Mouse (Mus musculus): Measurements from ENCODE around the gene Dlgap1. TPM values are rescaled to one million over a fixed set of nuclear protein-coding genes. Genes with fewer than 3 reads are reported as not detected.

Gene Dlgap1
- total RNA-seq, 2 experiments from 2014 or later, result not detected

- ATAC-seq (ENCODE audit: poor library complexity, severe bottlenecking), result no peak
Measured at GRCm38 (mm10) chr17:70707819-70708140, 738.9 kb downstream of the Dlgap1 start.

GRCm38 (mm10) chr17:70709545-70709944 lies 740.7 kb downstream of the Dlgap1 start:
- ATAC-seq (ENCODE audit: poor library complexity, severe bottlenecking), result no peak

- no peak for ATAC-seq (ENCODE audit: poor library complexity, severe bottlenecking)
Measured at GRCm38 (mm10) chr17:70713470-70713869, 744.6 kb downstream of the Dlgap1 start.

GRCm38 (mm10) chr17:70719684-70720324 lies 750.9 kb downstream of the Dlgap1 start:
- no peak for ATAC-seq (ENCODE audit: poor library complexity, severe bottlenecking)

- ATAC-seq (ENCODE audit: poor library complexity, severe bottlenecking), result peak; percentile 33; the same call in 1 of the 2 replicates
Measured at GRCm38 (mm10) chr17:70720766-70721165, 751.9 kb downstream of the Dlgap1 start.

- no peak for ATAC-seq (ENCODE audit: poor library complexity, severe bottlenecking)
Measured at GRCm38 (mm10) chr17:70722146-70722545, 753.3 kb downstream of the Dlgap1 start.

GRCm38 (mm10) chr17:70728719-70729281 lies 759.9 kb downstream of the Dlgap1 start:
- peak; percentile 88 for ATAC-seq (ENCODE audit: poor library complexity, severe bottlenecking)

- no peak for ATAC-seq (ENCODE audit: poor library complexity, severe bottlenecking)
Measured at GRCm38 (mm10) chr17:70734728-70735127, 765.9 kb downstream of the Dlgap1 start.

GRCm38 (mm10) chr17:70735396-70735795 lies 766.5 kb downstream of the Dlgap1 start:
- no peak for ATAC-seq (ENCODE audit: poor library complexity, severe bottlenecking)

- ATAC-seq (ENCODE audit: poor library complexity, severe bottlenecking), result 0 out of 2 replicates have a peak, but pooled peaks have one; percentile 22
Measured at GRCm38 (mm10) chr17:70737424-70737823, 768.6 kb downstream of the Dlgap1 start.

GRCm38 (mm10) chr17:70738168-70738854 lies 769.4 kb downstream of the Dlgap1 start:
- peak; percentile 70 for ATAC-seq (ENCODE audit: poor library complexity, severe bottlenecking)

- no peak for ATAC-seq (ENCODE audit: poor library complexity, severe bottlenecking)
Measured at GRCm38 (mm10) chr17:70739346-70739745, 770.5 kb downstream of the Dlgap1 start.

- no peak for ATAC-seq (ENCODE audit: poor library complexity, severe bottlenecking)
Measured at GRCm38 (mm10) chr17:70741696-70742095, 772.8 kb downstream of the Dlgap1 start.

- no peak for ATAC-seq (ENCODE audit: poor library complexity, severe bottlenecking)
Measured at GRCm38 (mm10) chr17:70744570-70745153, 775.8 kb downstream of the Dlgap1 start.

GRCm38 (mm10) chr17:70745385-70745784 lies 776.5 kb downstream of the Dlgap1 start:
- ATAC-seq (ENCODE audit: poor library complexity, severe bottlenecking), result peak; percentile 13; the same call in 1 of the 2 replicates

GRCm38 (mm10) chr17:70746379-70747079 lies 777.7 kb downstream of the Dlgap1 start:
- ATAC-seq (ENCODE audit: poor library complexity, severe bottlenecking), result peak; percentile 48

- peak; percentile 68 for ATAC-seq (ENCODE audit: poor library complexity, severe bottlenecking)
Measured at GRCm38 (mm10) chr17:70747731-70748475, 779.0 kb downstream of the Dlgap1 start.

- ATAC-seq (ENCODE audit: poor library complexity, severe bottlenecking), result no peak
Measured at GRCm38 (mm10) chr17:70748476-70748830, 779.6 kb downstream of the Dlgap1 start.

- ATAC-seq (ENCODE audit: poor library complexity, severe bottlenecking), result no peak
Measured at GRCm38 (mm10) chr17:70748964-70749650, 780.2 kb downstream of the Dlgap1 start.
